Mouse (Mus musculus): ENCODE data around the gene Zfp235. TPM values are rescaled to one million over a fixed set of nuclear protein-coding genes. Genes with fewer than 3 reads are reported as not detected.

Zfp235 gene
- polyA plus RNA-seq, 1 experiment from 2014 or later, result 25.2 TPM

- Histone ChIP-seq H3K4me3 (no peak overlapping the region), H3K9ac (no peak overlapping the region), H3K9me3 (no peaks in the 10 kb centered on the region), H3K27me3 (peaks cover 3% of the 10 kb centered on the region; the same call in 1 of the 2 replicates), H3K27ac (replicated peaks) (no peak overlapping the region), H3K36me3 (peaks cover 57% of the 10 kb centered on the region), H3K4me2 (no peak overlapping the region), H3K4me1 (replicated peaks) (no peaks in the 10 kb centered on the region)
- no peak for ATAC-seq (ENCODE audit: low FRiP score, low read depth)
- WGBS, result 91% methylated on average over 6 of the region's 6 CpGs
Measured at GRCm38 (mm10) chr7:24142566-24142965, 8.6 kb downstream of the Zfp235 start.

GRCm38 (mm10) chr7:24153272-24153671, 19.3 kb downstream of the Zfp235 start:
- Histone ChIP-seq H3K4me3 (no peak overlapping the region), H3K4me1 (replicated peaks) (no peaks in the 10 kb centered on the region), H3K27me3 (no peaks in the 10 kb centered on the region), H3K36me3 (no peaks in the 10 kb centered on the region), H3K27ac (replicated peaks) (no peak overlapping the region), H3K4me2 (no peak overlapping the region), H3K9ac (no peak overlapping the region), H3K9me3 (no peaks in the 10 kb centered on the region)
- ATAC-seq (ENCODE audit: low FRiP score, low read depth), result no peak
- 9% methylated on average over 1 of the region's 1 CpGs for WGBS

- Histone ChIP-seq H3K36me3 (no peaks in the 10 kb centered on the region), H3K4me2 (no peak overlapping the region), H3K27ac (replicated peaks) (no peak overlapping the region), H3K9me3 (no peaks in the 10 kb centered on the region), H3K4me3 (no peak overlapping the region), H3K27me3 (no peaks in the 10 kb centered on the region), H3K4me1 (replicated peaks) (peaks cover 6% of the 10 kb centered on the region), H3K9ac (no peak overlapping the region)
- WGBS, result 65% methylated on average over 4 of the region's 4 CpGs
- ATAC-seq (ENCODE audit: low FRiP score, low read depth), result no peak
Measured at GRCm38 (mm10) chr7:24172191-24172590, 38.2 kb downstream of the Zfp235 start.

- Histone ChIP-seq H3K36me3 (no peaks in the 10 kb centered on the region), H3K9ac (peak within 1 kb of the TSS; percentile 63), H3K4me2 (peak within 1 kb of the TSS; percentile 63), H3K27ac (replicated peaks) (peak within 1 kb of the TSS; percentile 88), H3K9me3 (no peaks in the 10 kb centered on the region), H3K27me3 (no peaks in the 10 kb centered on the region), H3K4me3 (peak within 1 kb of the TSS; percentile 78), H3K4me1 (replicated peaks) (peaks cover 6% of the 10 kb centered on the region)
- peak; percentile 90 for ATAC-seq (ENCODE audit: low FRiP score, low read depth)
- WGBS, result 12% methylated on average over 23 of the region's 23 CpGs
Measured at GRCm38 (mm10) chr7:24174618-24175336, 40.8 kb downstream of the Zfp235 start, which contains the start of gene Zfp114. TSS of gene Zfp114 (plus strand) at chr7:24175060.

- 60% methylated on average over 6 of the region's 6 CpGs for WGBS
- Histone ChIP-seq H3K4me3 (peak overlapping the region; percentile 78), H3K36me3 (no peaks in the 10 kb centered on the region), H3K9me3 (no peaks in the 10 kb centered on the region), H3K27me3 (no peaks in the 10 kb centered on the region), H3K4me2 (peak overlapping the region; percentile 63), H3K4me1 (replicated peaks) (peaks cover 6% of the 10 kb centered on the region), H3K27ac (replicated peaks) (peak overlapping the region; percentile 88; the same call in 1 of the 2 replicates), H3K9ac (peak overlapping the region; percentile 63)
- ATAC-seq (ENCODE audit: low FRiP score, low read depth), result peak; percentile 47
Measured at GRCm38 (mm10) chr7:24175337-24175711, 41.4 kb downstream of the Zfp235 start.

- Histone ChIP-seq H3K36me3 (no peaks in the 10 kb centered on the region), H3K9ac (no peak overlapping the region), H3K4me3 (no peak overlapping the region), H3K27me3 (no peaks in the 10 kb centered on the region), H3K27ac (replicated peaks) (no peak overlapping the region), H3K4me1 (replicated peaks) (no peaks in the 10 kb centered on the region), H3K9me3 (no peaks in the 10 kb centered on the region), H3K4me2 (no peak overlapping the region)
- 96% methylated on average over 1 of the region's 1 CpGs for WGBS
- no peak for ATAC-seq (ENCODE audit: low FRiP score, low read depth)
Measured at GRCm38 (mm10) chr7:24187611-24188010, 53.6 kb downstream of the Zfp235 start.

GRCm38 (mm10) chr7:24188901-24189570, 55.1 kb downstream of the Zfp235 start:
- Histone ChIP-seq H3K9ac (no peak overlapping the region), H3K36me3 (peaks cover 7% of the 10 kb centered on the region; the same call in 1 of the 2 replicates), H3K9me3 (no peaks in the 10 kb centered on the region), H3K4me1 (replicated peaks) (no peaks in the 10 kb centered on the region), H3K27ac (replicated peaks) (no peak overlapping the region), H3K27me3 (no peaks in the 10 kb centered on the region), H3K4me2 (no peak overlapping the region), H3K4me3 (no peak overlapping the region)
- WGBS, result 73% methylated on average over 4 of the region's 4 CpGs
- no peak for ATAC-seq (ENCODE audit: low FRiP score, low read depth)

- Histone ChIP-seq H3K36me3 (peaks cover 12% of the 10 kb centered on the region), H3K9me3 (no peaks in the 10 kb centered on the region), H3K9ac (no peak overlapping the region), H3K27ac (replicated peaks) (no peak overlapping the region), H3K4me3 (no peak overlapping the region), H3K4me2 (no peak overlapping the region), H3K27me3 (no peaks in the 10 kb centered on the region), H3K4me1 (replicated peaks) (no peaks in the 10 kb centered on the region)
- ATAC-seq (ENCODE audit: low FRiP score, low read depth), result no peak
- WGBS, result 74% methylated on average over 5 of the region's 5 CpGs
Measured at GRCm38 (mm10) chr7:24189571-24189944, 55.6 kb downstream of the Zfp235 start.

- no peak overlapping the region for H3K4me3 ChIP-seq
- H3K4me1 ChIP-seq (replicated peaks), result no peaks in the 10 kb centered on the region
- no peak overlapping the region for H3K9ac ChIP-seq
- peaks cover 19% of the 10 kb centered on the region for H3K36me3 ChIP-seq
- no peaks in the 10 kb centered on the region for H3K9me3 ChIP-seq
- no peak overlapping the region for H3K4me2 ChIP-seq
- no peak for ATAC-seq (ENCODE audit: low FRiP score, low read depth)
- 94% methylated on average over 2 of the region's 2 CpGs for WGBS
- no peaks in the 10 kb centered on the region for H3K27me3 ChIP-seq
- H3K27ac ChIP-seq (replicated peaks), result no peak overlapping the region
Measured at GRCm38 (mm10) chr7:24191361-24191760, 57.4 kb downstream of the Zfp235 start.

Other genes starting within 250 kb of the Zfp235 start
- gene Vmn1r178, start 242.2 kb upstream of the Zfp235 start, polyA plus RNA-seq (2015; fragmentation: Nextera tagmentation; extraction: Ambion mirVana), result not detected in 2 replicates
- gene Vmn1r179, start 207.2 kb upstream of the Zfp235 start, polyA plus RNA-seq (2015; fragmentation: Nextera tagmentation; extraction: Ambion mirVana), result not detected in 2 replicates
- gene Vmn1r180, start 183.5 kb upstream of the Zfp235 start, polyA plus RNA-seq (2015; fragmentation: Nextera tagmentation; extraction: Ambion mirVana), result not detected in 2 replicates
- gene Vmn1r181, start 159.6 kb upstream of the Zfp235 start, polyA plus RNA-seq (2015; fragmentation: Nextera tagmentation; extraction: Ambion mirVana), result not detected in 2 replicates
- not detected in 2 replicates for gene V1rd19, start 132.5 kb upstream of the Zfp235 start, polyA plus RNA-seq (2015; fragmentation: Nextera tagmentation; extraction: Ambion mirVana)
- gene Vmn1r183, start 80.9 kb upstream of the Zfp235 start, polyA plus RNA-seq (2015; fragmentation: Nextera tagmentation; extraction: Ambion mirVana), result not detected in 2 replicates
- 33.7 and 35.5 TPM in 2 replicates for gene Zfp180, start 52.2 kb upstream of the Zfp235 start, polyA plus RNA-seq (2015; fragmentation: Nextera tagmentation; extraction: Ambion mirVana)
- 9.8 and 11.0 TPM in 2 replicates for gene Zfp112, start 21.9 kb upstream of the Zfp235 start, polyA plus RNA-seq (2015; fragmentation: Nextera tagmentation; extraction: Ambion mirVana)
- 5.0 and 5.7 TPM in 2 replicates for gene Zfp114, start 40.9 kb downstream of the Zfp235 start, polyA plus RNA-seq (2015; fragmentation: Nextera tagmentation; extraction: Ambion mirVana)
- 5.2 and 5.9 TPM in 2 replicates for gene Zfp111, start 77.3 kb downstream of the Zfp235 start, polyA plus RNA-seq (2015; fragmentation: Nextera tagmentation; extraction: Ambion mirVana)
- 4.4 and 4.5 TPM in 2 replicates for gene Zfp109, start 103.4 kb downstream of the Zfp235 start, polyA plus RNA-seq (2015; fragmentation: Nextera tagmentation; extraction: Ambion mirVana)
- gene Zfp108, start 120.6 kb downstream of the Zfp235 start, polyA plus RNA-seq (2015; fragmentation: Nextera tagmentation; extraction: Ambion mirVana), result 7.0 and 7.5 TPM in 2 replicates
- gene Zfp93, start 136.3 kb downstream of the Zfp235 start, polyA plus RNA-seq (2015; fragmentation: Nextera tagmentation; extraction: Ambion mirVana), result 6.2 and 8.2 TPM in 2 replicates
- gene Zfp61, start 167.1 kb downstream of the Zfp235 start, polyA plus RNA-seq (2015; fragmentation: Nextera tagmentation; extraction: Ambion mirVana), result 39.5 and 42.3 TPM in 2 replicates
- gene Zfp94, start 182.5 kb downstream of the Zfp235 start, polyA plus RNA-seq (2015; fragmentation: Nextera tagmentation; extraction: Ambion mirVana), result 19.5 and 20.3 TPM in 2 replicates
- gene Tescl, start 199.8 kb downstream of the Zfp235 start, polyA plus RNA-seq (2015; fragmentation: Nextera tagmentation; extraction: Ambion mirVana), result 0.23 and 0.38 TPM in 2 replicates
- not detected in 2 replicates for gene Lypd5, start 215.0 kb downstream of the Zfp235 start, polyA plus RNA-seq (2015; fragmentation: Nextera tagmentation; extraction: Ambion mirVana)
- gene Kcnn4, start 236.1 kb downstream of the Zfp235 start, polyA plus RNA-seq (2015; fragmentation: Nextera tagmentation; extraction: Ambion mirVana), result 2.3 and 2.9 TPM in 2 replicates

Measured in hindbrain, embryonic 15.5 days (tissue).